Mouse (Mus musculus) layer of hippocampus, postnatal 14 days (tissue): ENCODE data around the gene Dazl. TPM values are rescaled to one million over a fixed set of nuclear protein-coding genes. Genes with fewer than 3 reads are reported as not detected.
A peak's percentile ranks its signal among the peaks of the same experiment; 100 is the strongest.
"Not testable (repeated sequence)": the region's sequence is repeated elsewhere in the genome, so short reads cannot be mapped to it uniquely, and the experiment has no call there.

Source experiments
- DNase-seq, 2 experiments: peaks; one replicate each; pipeline ENCODE4 v3.0.0; 2021 to 2022; ENCODE audit warnings: low spot score in 2 of 2, mixed read lengths in 1 of 2
- total RNA-seq, 2 experiments: library from RNA; stranded (reverse); gene quantifications; 2 replicates each; pipeline ENCODE4 v1.2.3; 2021

Dazl gene
- total RNA-seq, 2 experiments from 2014 or later, result 1.8 to 2.6 TPM

GRCm38 (mm10) chr17:50292661-50293171 is 720 bp downstream of the Dazl start:
- DNase-seq, result peak; percentile 73 to 80

GRCm38 (mm10) chr17:50291485-50292200 is 1.8 kb downstream of the Dazl start:
- peak in 1 of 2 experiments; percentile 60 for DNase-seq

GRCm38 (mm10) chr17:50284845-50285244 is 8.6 kb downstream of the Dazl start:
- no peak for DNase-seq

- DNase-seq, result not testable (repeated sequence)
These were observed 31.8 kb downstream of the Dazl start for GRCm38 (mm10) chr17:50261615-50262014.

DNA sequence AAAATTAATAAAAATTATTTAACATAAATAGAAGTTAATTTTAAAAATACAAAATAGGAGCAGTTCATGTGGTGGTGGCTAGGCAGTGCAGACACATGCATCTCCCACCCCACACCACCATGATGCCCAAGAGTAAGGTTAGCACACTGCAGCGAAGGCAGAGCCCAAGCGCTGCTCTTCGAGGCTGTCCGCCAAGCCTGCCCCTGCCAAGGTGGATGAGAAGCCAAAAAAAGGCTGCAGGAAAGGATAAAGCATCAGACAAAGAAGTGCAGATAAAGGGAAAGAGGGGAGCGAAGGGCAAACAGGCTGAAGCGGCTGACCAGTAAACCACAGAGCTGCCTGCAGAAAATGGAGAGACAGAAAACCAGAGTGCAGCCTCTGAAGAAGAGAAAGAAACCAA is 32.6 kb downstream of the Dazl start:
- no peak for DNase-seq

DNA sequence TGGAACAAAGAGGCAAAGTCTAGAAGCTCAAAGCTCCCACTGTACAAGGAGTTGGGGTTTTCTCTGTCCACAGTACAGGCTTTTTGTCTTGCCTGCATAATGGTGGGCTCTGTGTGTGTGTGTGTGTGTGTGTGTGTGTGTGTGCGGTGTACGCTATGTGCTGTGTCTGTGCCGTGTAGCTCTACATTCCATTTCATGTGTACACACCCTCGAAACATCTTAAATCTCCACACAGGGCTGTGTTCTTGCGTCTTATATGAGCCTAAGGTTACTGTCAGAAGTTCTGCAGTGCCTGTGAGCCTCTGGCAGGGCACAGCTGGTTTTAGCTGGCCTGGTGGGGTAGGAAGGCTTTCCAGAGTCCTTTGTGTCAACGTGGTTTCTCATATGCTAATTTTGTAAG is 46.8 kb downstream of the Dazl start:
- no peak for DNase-seq

GRCm38 (mm10) chr17:50244675-50245074 is 48.8 kb downstream of the Dazl start:
- no peak for DNase-seq

DNA sequence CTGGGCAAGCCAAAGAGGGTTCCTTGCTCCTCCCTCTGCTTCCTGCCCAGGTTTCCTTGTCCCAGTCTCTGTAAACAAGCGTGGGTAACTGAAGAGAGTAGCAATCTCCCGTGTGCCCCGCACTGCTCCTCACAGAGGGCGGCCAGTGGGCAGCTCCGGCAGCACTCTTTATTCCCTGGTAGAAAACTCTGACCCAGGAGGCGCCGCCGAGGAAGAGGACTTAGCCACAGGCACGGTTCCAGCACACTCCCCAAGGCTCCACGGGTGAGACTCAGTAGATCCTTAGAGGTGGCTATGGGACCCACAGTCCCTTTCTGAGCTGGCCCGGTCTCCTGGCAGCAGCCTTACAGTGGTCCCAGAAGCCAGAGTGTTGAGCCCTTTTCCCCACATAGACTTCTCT is 50.1 kb downstream of the Dazl start:
- no peak for DNase-seq

DNA sequence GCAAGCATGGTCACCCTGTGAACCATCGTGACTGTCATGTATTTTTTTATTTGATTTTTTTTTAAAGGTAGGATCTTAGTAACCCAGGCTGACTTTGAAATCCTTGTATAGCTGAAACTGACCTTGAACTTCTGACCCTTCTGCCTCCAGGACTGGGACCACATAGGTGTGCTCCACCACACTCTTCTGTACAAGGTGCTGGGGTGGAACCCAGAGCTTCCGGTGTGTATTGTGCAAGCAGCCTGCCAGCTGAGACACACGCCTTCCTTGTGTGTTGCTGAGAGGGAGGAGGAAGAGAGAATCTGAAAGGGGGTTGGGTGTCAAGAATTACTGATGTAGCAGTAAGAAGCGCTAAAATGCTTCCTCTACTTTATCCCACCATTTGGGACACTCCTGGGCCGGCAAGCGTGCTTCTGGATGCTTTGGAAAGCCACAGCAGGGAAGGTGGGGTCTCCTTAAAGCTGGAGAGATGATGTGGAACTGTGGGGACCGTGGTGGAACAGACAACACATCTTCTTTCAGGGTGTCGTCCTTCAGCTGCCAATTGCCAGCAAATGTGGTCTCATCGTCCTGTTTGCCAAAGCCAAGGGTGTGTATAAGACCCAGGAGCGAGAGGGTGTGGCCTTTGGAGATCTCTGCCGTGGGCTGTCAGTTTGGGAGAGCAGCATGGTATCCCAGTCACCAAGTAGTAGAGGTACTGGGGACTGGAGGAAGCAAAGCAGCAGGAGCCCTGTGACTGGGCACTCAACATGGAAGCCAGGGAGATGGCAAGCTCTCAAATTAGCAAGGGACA is 55.4 kb downstream of the Dazl start:
- no peak for DNase-seq

GRCm38 (mm10) chr17:50237436-50237709 is 56.1 kb downstream of the Dazl start:
- peak; percentile 91 to 92 for DNase-seq

- DNase-seq, result peak in 1 of 2 experiments; percentile 11
These were observed 56.6 kb downstream of the Dazl start for GRCm38 (mm10) chr17:50236702-50237435.

GRCm38 (mm10) chr17:50235943-50236701 is 57.3 kb downstream of the Dazl start:
- DNase-seq, result no peak

- DNase-seq, result no peak
These were observed 59.5 kb downstream of the Dazl start for GRCm38 (mm10) chr17:50233956-50234355.

DNA sequence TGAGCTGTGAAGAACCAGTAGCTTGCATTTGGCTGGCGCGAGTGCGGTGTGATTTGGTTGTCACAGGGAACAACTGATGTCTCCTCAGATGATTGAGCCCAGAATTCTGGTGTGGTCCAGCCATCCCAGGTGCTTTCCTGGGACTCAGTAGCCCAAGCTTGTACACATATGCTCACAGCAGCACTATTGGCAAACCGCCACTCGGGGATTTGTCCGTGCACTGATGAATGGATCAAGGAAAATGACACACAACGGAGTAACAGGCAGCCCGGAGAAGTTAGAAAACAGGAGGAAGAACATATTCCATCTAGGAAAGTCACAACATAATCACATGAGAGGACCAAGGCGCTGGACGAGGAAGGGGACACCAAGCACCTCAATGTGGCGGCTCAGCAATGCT is 60.6 kb downstream of the Dazl start:
- no peak for DNase-seq

- DNase-seq, result no peak
These were observed 62.2 kb downstream of the Dazl start for GRCm38 (mm10) chr17:50231206-50231605.

DNA sequence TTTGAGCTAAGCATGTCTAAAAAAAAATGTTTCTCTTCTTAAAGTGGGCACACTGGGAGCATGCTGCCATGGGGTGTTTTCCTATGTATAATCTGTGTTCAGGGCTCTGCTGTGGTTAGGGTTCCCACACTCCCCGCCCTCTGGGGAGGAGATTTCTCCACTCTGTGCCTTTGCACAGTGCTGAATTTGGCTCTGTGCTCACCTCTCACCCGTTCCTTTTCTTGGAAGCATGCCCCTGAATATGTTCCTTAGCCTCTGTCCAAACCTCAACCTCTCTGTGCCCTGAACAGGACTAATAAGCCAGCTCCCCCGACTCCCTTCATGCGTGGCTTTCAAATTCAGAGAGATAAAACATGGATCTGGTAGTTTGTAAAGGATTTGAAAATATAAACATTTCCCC is 63.9 kb downstream of the Dazl start:
- no peak for DNase-seq

Other genes starting within 250 kb of the Dazl start
- 10 to 100 TPM; 12.8 to 14.5 TPM for gene Rftn1, start 103.0 kb downstream of the Dazl start, total RNA-seq
- gene Plcl2, start 215.8 kb upstream of the Dazl start, total RNA-seq, result 10 to 100 TPM; 51.0 to 57.3 TPM